Mouse (Mus musculus) layer of hippocampus, postnatal 14 days (tissue): Measurements from ENCODE around the gene Upk1a. TPM values are rescaled to one million over a fixed set of nuclear protein-coding genes. Genes with fewer than 3 reads are reported as not detected.

ENCODE experiments used
- microRNA-seq, 2 experiments: library from miRNA; unstranded; fragments of <30 nt; microRNA quantifications; one replicate each; pipeline ENCODE4 v1.2.0; 2021
- total RNA-seq, 2 experiments: library from RNA; stranded (reverse); gene quantifications; 2 replicates each; pipeline ENCODE4 v1.2.3; 2021

The Upk1a gene
- total RNA-seq, 2 experiments from 2014 or later, result 0.52 TPM; not detected in 1

Small RNAs within 50 kb of the gene (microRNA-seq; reads per million reads assigned to microRNA genes)
- 0.23 to 2.0 reads per million in 2 experiments for gene Mir3569

Other genes starting within 250 kb of the Upk1a start
- 10 to 100 TPM; 26.7 to 30.1 TPM for gene Tyrobp, start 199.1 kb downstream of the Upk1a start, total RNA-seq
- not detected for gene Hcst, start 193.0 kb downstream of the Upk1a start, total RNA-seq
- gene Nfkbid, start 191.1 kb downstream of the Upk1a start, total RNA-seq, result 1 to 10 TPM; 3.7 to 3.8 TPM
- 100 to 1,000 TPM; 981 to 987 TPM for gene Aplp1, start 167.3 kb downstream of the Upk1a start, total RNA-seq
- 10 to 100 TPM in 1 of 2 experiments, 1 to 10 TPM in 1; 8.5 to 15.5 TPM for gene Kirrel2, start 155.2 kb downstream of the Upk1a start, total RNA-seq
- gene Nphs1, start 154.5 kb downstream of the Upk1a start, total RNA-seq, result 1 to 10 TPM; 1.2 to 1.3 TPM
- gene Prodh2, start 119.2 kb downstream of the Upk1a start, total RNA-seq, result not detected
- gene Arhgap33, start 77.8 kb downstream of the Upk1a start, total RNA-seq, result 100 to 1,000 TPM; 160 to 163 TPM
- 1 to 10 TPM; 6.2 to 6.6 TPM for gene Hspb6, start 60.7 kb downstream of the Upk1a start, total RNA-seq
- gene Proser3, start 60.5 kb downstream of the Upk1a start, total RNA-seq, result 1 to 10 TPM; 4.9 to 5.9 TPM
- gene Lin37, start 53.0 kb downstream of the Upk1a start, total RNA-seq, result 10 to 100 TPM; 34.1 to 43.4 TPM
- 10 to 100 TPM; 57.4 to 62.5 TPM for gene U2af1l4, start 49.5 kb downstream of the Upk1a start, total RNA-seq
- 1 to 10 TPM; 4.7 to 5.3 TPM for gene Gm49396, start 49.5 kb downstream of the Upk1a start, total RNA-seq
- gene Psenen, start 49.2 kb downstream of the Upk1a start, total RNA-seq, result 10 to 100 TPM; 77.0 to 84.1 TPM
- 1 to 10 TPM; 2.1 to 3.7 TPM for gene Igflr1, start 47.4 kb downstream of the Upk1a start, total RNA-seq
- gene Kmt2b, start 24.1 kb downstream of the Upk1a start, total RNA-seq, result 10 to 100 TPM; 46.1 to 54.4 TPM
- gene Zbtb32, start 13.9 kb downstream of the Upk1a start, total RNA-seq, result not detected
- 100 to 1,000 TPM; 793 to 817 TPM for gene Cox6b1, start 13.3 kb upstream of the Upk1a start, total RNA-seq
- gene Etv2, start 23.0 kb upstream of the Upk1a start, total RNA-seq, result not detected
- gene Rbm42, start 37.5 kb upstream of the Upk1a start, total RNA-seq, result 10 to 100 TPM; 70.4 to 75.5 TPM
- gene Haus5, start 52.1 kb upstream of the Upk1a start, total RNA-seq, result 1 to 10 TPM; 4.5 to 5.0 TPM
- gene Pmis2, start 58.8 kb upstream of the Upk1a start, total RNA-seq, result not detected
- not detected for gene 2200002J24Rik, start 86.1 kb upstream of the Upk1a start, total RNA-seq
- gene Atp4a, start 99.4 kb upstream of the Upk1a start, total RNA-seq, result 1 to 10 TPM in 1 of 2 experiments, under 1 TPM in 1; 0.79 to 1.4 TPM
- 100 to 1,000 TPM; 127 to 143 TPM for gene Tmem147, start 116.7 kb upstream of the Upk1a start, total RNA-seq
- gene Gapdhs, start 130.8 kb upstream of the Upk1a start, total RNA-seq, result not detected
- gene Sbsn, start 138.6 kb upstream of the Upk1a start, total RNA-seq, result 10 to 100 TPM in 1 of 2 experiments, 1 to 10 TPM in 1; 6.8 to 10.7 TPM
- 1 to 10 TPM; 1.3 to 2.2 TPM for gene Dmkn, start 150.9 kb upstream of the Upk1a start, total RNA-seq
- gene Krtdap, start 175.0 kb upstream of the Upk1a start, total RNA-seq, result not detected
- not detected for gene Ffar2, start 210.9 kb upstream of the Upk1a start, total RNA-seq
- under 1 TPM; 0.24 to 0.32 TPM for gene Ffar3, start 243.3 kb upstream of the Upk1a start, total RNA-seq
- gene Ffar1, start 248.7 kb upstream of the Upk1a start, total RNA-seq, result not detected